Comparison of ENCODE assay signal across 16 mouse cellular contexts in genomic region chr13:44061721-44062300, GRCm38 (mm10).
DNase-seq lines count a peak whose midpoint lies in the region; ATAC-seq and TF ChIP-seq lines count a peak whose summit lies in the region.
"Had no signal": no experiment of that assay in that cellular context is flagged by ENCODE, and none has a peak within 500 bp of the region (broad histone marks: within the 10 kb centered on the region; RNA-seq: fewer than 3 reads in every experiment).

No protein-coding gene starts in this region.

- no peaks in the 10 kb centered on the region for H3K27me3 ChIP-seq in heart, adult 2 months (ENCODE audit: control insufficient read depth, insufficient read depth, low read length)
- H3K27me3 ChIP-seq in kidney, postnatal 0 days (ENCODE audit: insufficient read depth, low read length) = no peaks in the 10 kb centered on the region
- no peaks in the 10 kb centered on the region for H3K27me3 ChIP-seq in heart, embryonic 15.5 days
- H3K27me3 ChIP-seq: forebrain, embryonic 15.5 days; Patski had no signal

- H3K4me1 ChIP-seq in heart, adult 2 months (ENCODE audit: control insufficient read depth, insufficient read depth, low read length) = peaks cover 33% of the 10 kb centered on the region
- peaks cover 9% of the 10 kb centered on the region for H3K4me1 ChIP-seq in kidney, postnatal 0 days (replicated peaks; ENCODE audit: insufficient read depth, low read length)
- H3K4me1 ChIP-seq in heart, embryonic 15.5 days (replicated peaks) = peaks cover 69% of the 10 kb centered on the region

- no peak for TF ChIP-seq POLR2A in heart, adult 2 months (IDR thresholded peaks at IDR 0.05; ENCODE audit: insufficient read depth, low read depth, low read length)

- intact Hi-C loops in heart, adult 2 months (cut with DNase I) = loop anchor here (2.0 to 5.0 kb wide), 2 partner anchors 35 to 70 kb away; no protein-coding TSS in a partner anchor
- intact Hi-C loops in heart, postnatal 10 days (cut with DNase I) = loop anchor here (5.0 kb wide), 1 partner anchor 195 kb away; no protein-coding TSS in a partner anchor

- no peaks in the 10 kb centered on the region for H3K9me3 ChIP-seq in kidney, postnatal 0 days (replicated peaks; ENCODE audit: low read length)
- no peaks in the 10 kb centered on the region for H3K9me3 ChIP-seq in heart, embryonic 15.5 days (replicated peaks)
- H3K9me3 ChIP-seq: embryonic facial prominence, embryonic 15.5 days; forebrain, embryonic 15.5 days had no signal

- ATAC-seq in kidney, postnatal 0 days (replicated peaks; ENCODE audit: low FRiP score, low read depth) = no peak
- no peak for ATAC-seq in heart, embryonic 15.5 days (replicated peaks; ENCODE audit: insufficient number of reproducible peaks, insufficient read depth, low FRiP score, low read depth)
- ATAC-seq: CD4-positive, CD25-positive, alpha-beta regulatory T cell, adult 4 months; forebrain, embryonic 15.5 days; liver, postnatal 0 days; Patski had no signal

- WGBS in heart, adult 2 months = 35% methylated on average over 7 of the region's 7 CpGs
- WGBS in kidney, postnatal 0 days = 29% methylated on average over 7 of the region's 7 CpGs
- 36% methylated on average over 7 of the region's 7 CpGs for WGBS in heart, embryonic 15.5 days

- TF ChIP-seq CTCF in heart, adult 2 months (IDR thresholded peaks at IDR 0.05) = no peak
- no peak; the same call in 1 of the 2 replicates for TF ChIP-seq CTCF in kidney, postnatal 0 days (IDR thresholded peaks at IDR 0.05; ENCODE audit: low read depth)

- no peak for DNase-seq in heart, adult 2 months
- DNase-seq in heart, postnatal 10 days = no peak
- peak; percentile 65 for DNase-seq in kidney, postnatal 0 days (ENCODE audit: low spot score)
- no peak for DNase-seq in kidney, adult 11 months
- peak; percentile 63 for DNase-seq in lung, postnatal 10 days
- no peak for DNase-seq in adrenal gland, postnatal 4 days (ENCODE audit: low spot score in 2 of 2)
- no peak for DNase-seq in urinary bladder, postnatal 36 days (ENCODE audit: low spot score in 2 of 2)
- DNase-seq: adrenal gland, adult 8-10 months; cerebellum, adult 11 months; liver, postnatal 0 days; spleen, adult 18-20 months had no signal

- no peak for TF ChIP-seq EP300 in heart, adult 2 months (IDR thresholded peaks at IDR 0.05; ENCODE audit: insufficient read depth, low read depth, low read length)

- H3K4me3 ChIP-seq in heart, adult 2 months = no peak overlapping the region
- no peak overlapping the region for H3K4me3 ChIP-seq in kidney, postnatal 0 days (replicated peaks; ENCODE audit: low read depth, low read length)
- no peak overlapping the region for H3K4me3 ChIP-seq in heart, embryonic 15.5 days
- H3K4me3 ChIP-seq: embryonic facial prominence, embryonic 15.5 days; forebrain, embryonic 15.5 days had no signal

- H3K4me2 ChIP-seq in kidney, postnatal 0 days (ENCODE audit: low read length) = no peak overlapping the region
- no peak overlapping the region for H3K4me2 ChIP-seq in heart, embryonic 15.5 days
- H3K4me2 ChIP-seq: embryonic facial prominence, embryonic 15.5 days; forebrain, embryonic 15.5 days had no signal

- H3K27ac ChIP-seq in heart, adult 2 months = peak overlapping the region; percentile 47; the same call in 1 of the 2 replicates
- H3K27ac ChIP-seq in kidney, postnatal 0 days = no peak overlapping the region
- peak overlapping the region; percentile 52 for H3K27ac ChIP-seq in heart, embryonic 15.5 days
- H3K27ac ChIP-seq: embryonic facial prominence, embryonic 15.5 days; forebrain, embryonic 15.5 days had no signal

- H3K79me2 ChIP-seq in heart, adult 2 months (replicated peaks; ENCODE audit: control insufficient read depth, insufficient read depth, low read length) = no peaks in the 10 kb centered on the region

- no peak overlapping the region for H3K9ac ChIP-seq in heart, adult 2 months (ENCODE audit: low read depth, low read length)
- H3K9ac ChIP-seq in kidney, postnatal 0 days (ENCODE audit: low read depth, low read length) = no peak overlapping the region
- H3K9ac ChIP-seq in heart, embryonic 15.5 days = no peak overlapping the region
- H3K9ac ChIP-seq: embryonic facial prominence, embryonic 15.5 days; forebrain, embryonic 15.5 days; liver, postnatal 0 days had no signal

- H3K36me3 ChIP-seq in heart, adult 2 months (ENCODE audit: control insufficient read depth, insufficient read depth, low read length) = peaks cover 21% of the 10 kb centered on the region
- no peaks in the 10 kb centered on the region for H3K36me3 ChIP-seq in kidney, postnatal 0 days (ENCODE audit: insufficient read depth, low read length)
- no peaks in the 10 kb centered on the region for H3K36me3 ChIP-seq in heart, embryonic 15.5 days
- H3K36me3 ChIP-seq: embryonic facial prominence, embryonic 15.5 days; forebrain, embryonic 15.5 days had no signal

Comparison
In these comparisons a context has a peak if more than half of its experiments do, and no peak if none do; other contexts are left out.
1. DNase-seq: peak in kidney, postnatal 0 days (single experiment) and lung, postnatal 10 days (single experiment); none in heart, adult 2 months (0 of 2), heart, postnatal 10 days (0 of 2), kidney, adult 11 months (single experiment), adrenal gland, postnatal 4 days (0 of 2) and urinary bladder, postnatal 36 days (0 of 2).